Mouse (Mus musculus): ENCODE measurements at regions not wholly inside any gene's neighbourhood (a gene's known extent, or its start where the extent isn't known, plus 50 kb on each side); places are given as distances from the start of the nearest gene placed in this dataset.

DNA sequence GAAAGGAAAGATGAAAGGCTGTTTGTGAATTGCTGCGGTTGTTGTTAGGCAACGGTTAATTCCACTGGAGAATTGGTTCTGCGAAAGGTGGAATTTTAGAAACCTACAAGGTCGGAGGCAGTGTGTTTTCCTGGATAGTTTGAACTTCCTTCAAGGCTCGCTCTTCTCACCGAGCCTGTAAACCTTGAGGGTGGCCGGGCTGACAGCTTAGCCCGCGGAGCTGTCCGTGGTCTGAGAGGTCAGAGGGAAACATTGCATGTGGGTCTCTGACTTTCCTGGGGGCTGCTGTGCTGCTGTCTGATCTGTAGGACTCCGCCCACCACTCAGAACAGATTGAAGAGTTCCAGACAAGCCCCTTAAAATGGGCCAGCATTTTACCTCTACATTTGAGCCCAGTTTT is 124.3 kb upstream of the Mkln1 start:
- TF ChIP-seq GATA1 (IDR thresholded peaks at IDR 0.05; ENCODE audit: borderline replicate concordance, low read length), result no peak
- no peak for TF ChIP-seq FLI1 (IDR thresholded peaks at IDR 0.05; ENCODE audit: low read length)

Measured in megakaryocyte, embryonic 14.5 days (primary cell).